Mouse (Mus musculus): ENCODE measurements around the gene Tapbpl. TPM values are rescaled to one million over a fixed set of nuclear protein-coding genes. Genes with fewer than 3 reads are reported as not detected.

Tapbpl gene
- total and polyA plus RNA-seq, 3 experiments = 4.1 to 7.4 (median 6.6) TPM

DNA sequence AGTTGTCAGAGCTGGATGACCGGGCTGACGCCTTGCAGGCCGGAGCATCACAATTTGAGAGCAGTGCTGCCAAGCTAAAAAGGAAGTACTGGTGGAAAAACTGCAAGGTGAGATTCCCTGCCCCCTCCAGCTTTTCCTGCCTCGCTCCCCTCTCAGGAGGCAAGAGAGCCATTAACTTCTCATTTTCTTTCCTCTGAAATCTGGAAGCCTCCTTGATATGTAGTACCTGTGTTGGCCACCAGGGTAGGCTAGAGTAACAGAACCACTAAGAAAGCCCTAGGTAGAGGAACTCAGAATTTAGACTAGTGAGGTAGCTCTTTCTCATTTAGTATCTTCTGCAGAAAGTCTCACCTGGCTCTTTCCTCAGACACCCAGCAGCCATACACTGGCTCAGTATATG lies 12.7 kb downstream of the Tapbpl start:
- intact Hi-C loops (cut with DNase I) = loop anchor here (1.0 to 10.0 kb wide), 3 partner anchors 52 to 143 kb away; partner anchors contain the start of gene Gapdh
- 60% methylated on average over 4 of the region's 4 CpGs for WGBS
- peak; percentile 47 to 57 for DNase-seq
- Histone ChIP-seq H3K27me3 (ENCODE audit: control insufficient read depth, insufficient read depth, low read length) (no peaks in the 10 kb centered on the region), H3K36me3 (ENCODE audit: control insufficient read depth, insufficient read depth, low read length) (no peaks in the 10 kb centered on the region), H3K4me1 (ENCODE audit: control insufficient read depth, insufficient read depth, low read length) (peaks cover 2% of the 10 kb centered on the region; the same call in 1 of the 2 replicates), H3K79me2 (replicated peaks; ENCODE audit: control insufficient read depth, insufficient read depth, low read length) (no peaks in the 10 kb centered on the region), H3K4me3 (no peak overlapping the region), H3K9ac (ENCODE audit: low read depth, low read length) (no peak overlapping the region), H3K27ac (no peak overlapping the region)
- peak; percentile 96 for TF ChIP-seq CTCF (IDR thresholded peaks at IDR 0.05)
- TF ChIP-seq EP300 (IDR thresholded peaks at IDR 0.05; ENCODE audit: insufficient read depth, low read depth, low read length) = no peak
- no peak for TF ChIP-seq POLR2A (IDR thresholded peaks at IDR 0.05; ENCODE audit: insufficient read depth, low read depth, low read length)

DNA sequence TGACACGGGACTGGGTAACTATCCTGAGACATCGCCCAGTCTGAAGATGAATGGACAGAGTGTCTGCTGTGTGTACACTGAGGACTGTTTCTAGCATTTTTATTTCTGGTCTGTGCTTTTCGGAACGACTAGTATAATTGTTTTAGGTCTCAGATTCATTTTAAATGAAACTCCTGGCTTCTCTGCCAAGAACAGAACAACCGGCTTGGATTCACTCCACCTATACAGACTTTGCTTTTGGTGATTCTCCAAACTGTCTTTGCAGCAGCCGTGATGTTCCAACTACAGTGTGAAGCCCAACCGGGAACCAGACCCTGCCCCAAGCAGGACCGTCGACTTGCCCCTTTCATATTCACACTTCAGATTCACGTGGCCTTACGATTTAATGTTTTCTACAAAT lies 13.8 kb downstream of the Tapbpl start:
- Histone ChIP-seq H3K4me1 (ENCODE audit: control insufficient read depth, insufficient read depth, low read length) (peaks cover 2% of the 10 kb centered on the region; the same call in 1 of the 2 replicates), H3K79me2 (replicated peaks; ENCODE audit: control insufficient read depth, insufficient read depth, low read length) (no peaks in the 10 kb centered on the region), H3K4me3 (no peak overlapping the region), H3K9ac (ENCODE audit: low read depth, low read length) (no peak overlapping the region), H3K27ac (no peak overlapping the region), H3K36me3 (ENCODE audit: control insufficient read depth, insufficient read depth, low read length) (no peaks in the 10 kb centered on the region), H3K27me3 (ENCODE audit: control insufficient read depth, insufficient read depth, low read length) (no peaks in the 10 kb centered on the region)
- intact Hi-C loops (cut with DNase I) = loop anchor here (5.0 to 10.0 kb wide), 2 partner anchors 53 to 144 kb away; partner anchors contain the start of gene Gapdh
- no peak for DNase-seq
- TF ChIP-seq CTCF (IDR thresholded peaks at IDR 0.05) = no peak
- TF ChIP-seq POLR2A (IDR thresholded peaks at IDR 0.05; ENCODE audit: insufficient read depth, low read depth, low read length) = no peak
- TF ChIP-seq EP300 (IDR thresholded peaks at IDR 0.05; ENCODE audit: insufficient read depth, low read depth, low read length) = no peak
- WGBS = 84% methylated on average over 11 of the region's 11 CpGs

DNA sequence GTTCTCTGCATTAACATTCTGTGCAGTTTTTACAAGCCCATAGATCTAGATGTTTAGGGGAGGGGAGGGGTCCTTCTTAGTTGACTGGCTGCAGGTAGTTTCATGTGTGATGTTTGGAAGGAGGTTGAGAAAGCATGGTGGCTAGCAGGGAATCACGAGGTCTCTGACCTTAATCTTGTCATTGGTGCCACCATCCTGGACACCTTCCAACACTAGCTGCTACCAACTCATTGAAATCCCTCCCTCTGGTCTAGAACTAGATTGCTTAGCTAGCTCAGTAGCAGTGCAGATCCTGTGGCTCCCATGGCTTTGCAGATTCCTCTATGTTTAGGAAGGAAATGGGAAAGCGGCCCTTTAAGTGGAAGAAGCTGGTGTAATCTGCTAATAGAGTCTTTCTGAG lies 14.8 kb downstream of the Tapbpl start:
- no peaks in the 10 kb centered on the region for H3K36me3 ChIP-seq (ENCODE audit: control insufficient read depth, insufficient read depth, low read length)
- no peak overlapping the region for H3K4me3 ChIP-seq
- no peak overlapping the region for H3K9ac ChIP-seq (ENCODE audit: low read depth, low read length)
- no peaks in the 10 kb centered on the region for H3K27me3 ChIP-seq (ENCODE audit: control insufficient read depth, insufficient read depth, low read length)
- no peaks in the 10 kb centered on the region for H3K79me2 ChIP-seq (replicated peaks; ENCODE audit: control insufficient read depth, insufficient read depth, low read length)
- no peak for DNase-seq
- TF ChIP-seq EP300 (IDR thresholded peaks at IDR 0.05; ENCODE audit: insufficient read depth, low read depth, low read length) (no peak), CTCF (IDR thresholded peaks at IDR 0.05) (no peak), POLR2A (IDR thresholded peaks at IDR 0.05; ENCODE audit: insufficient read depth, low read depth, low read length) (no peak)
- 52% methylated on average over 2 of the region's 2 CpGs for WGBS
- H3K27ac ChIP-seq = no peak overlapping the region
- H3K4me1 ChIP-seq (ENCODE audit: control insufficient read depth, insufficient read depth, low read length) = peaks cover 2% of the 10 kb centered on the region; the same call in 1 of the 2 replicates
- intact Hi-C loops (cut with DNase I) = loop anchor here (5.0 to 10.0 kb wide), 2 partner anchors 52 to 145 kb away; partner anchors contain the start of gene Gapdh

DNA sequence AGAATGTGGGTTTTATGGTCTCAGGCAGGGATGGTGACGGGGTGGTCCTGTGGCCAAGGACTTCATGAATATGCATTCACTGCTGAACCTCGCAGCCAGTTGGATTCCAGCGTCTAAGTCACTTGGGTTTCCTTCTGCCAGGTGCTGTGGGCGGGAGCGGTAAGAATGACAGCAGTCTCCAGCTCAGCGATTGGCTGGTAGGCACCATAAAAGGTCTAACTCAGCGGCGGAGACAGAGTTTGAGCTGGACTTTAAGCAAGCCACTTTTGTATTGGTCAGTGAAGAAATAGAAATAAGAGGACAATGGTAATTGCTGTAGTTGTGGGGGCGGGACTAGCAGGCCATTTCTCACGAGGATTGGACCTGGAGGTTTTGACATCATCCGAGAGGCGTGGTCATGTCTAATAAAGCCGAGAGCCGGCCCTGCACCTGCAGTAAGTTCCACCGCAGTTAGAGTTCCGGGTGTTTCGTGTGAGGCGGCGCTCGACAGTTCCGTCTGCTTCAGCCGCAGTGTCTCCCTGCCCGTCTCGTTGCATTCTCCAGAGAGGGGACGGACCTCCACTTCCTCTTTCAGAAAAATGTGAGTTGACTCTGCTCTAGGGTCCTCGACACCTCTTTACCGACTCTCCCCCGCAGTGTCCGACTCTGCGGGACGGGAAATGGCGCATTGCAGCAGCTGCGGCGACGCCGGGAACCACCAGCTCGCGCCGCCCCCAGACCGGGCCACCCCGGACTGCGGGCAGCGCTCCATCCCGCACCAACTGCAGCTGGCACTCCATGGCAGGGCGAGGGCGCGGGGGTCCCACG lies 16.3 kb downstream of the Tapbpl start, which contains the start of gene Vamp1:
Gene Vamp1, plus strand, starts transcription at position 404 of the 807 bp plus-strand sequence.
- intact Hi-C loops (cut with DNase I) = loop anchor here (2.0 to 10.0 kb wide), 3 partner anchors 23 to 147 kb away; partner anchors contain the start of gene Gapdh
- no peaks in the 10 kb centered on the region for H3K79me2 ChIP-seq (replicated peaks; ENCODE audit: control insufficient read depth, insufficient read depth, low read length)
- H3K27ac ChIP-seq = peak within 1 kb of the TSS; percentile 76
- peak within 1 kb of the TSS; percentile 82 for H3K9ac ChIP-seq (ENCODE audit: low read depth, low read length)
- peak; percentile 90 to 95 for DNase-seq
- no peaks in the 10 kb centered on the region for H3K36me3 ChIP-seq (ENCODE audit: control insufficient read depth, insufficient read depth, low read length)
- peaks cover 2% of the 10 kb centered on the region; the same call in 1 of the 2 replicates for H3K4me1 ChIP-seq (ENCODE audit: control insufficient read depth, insufficient read depth, low read length)
- under 1% methylated on average over 48 of the region's 48 CpGs for WGBS
- H3K4me3 ChIP-seq = peak within 1 kb of the TSS; percentile 64
- no peak; the same call in 1 of the 2 replicates for TF ChIP-seq CTCF (IDR thresholded peaks at IDR 0.05)
- TF ChIP-seq EP300 (IDR thresholded peaks at IDR 0.05; ENCODE audit: insufficient read depth, low read depth, low read length) = peak; percentile 84
- peak; percentile 99 for TF ChIP-seq POLR2A (IDR thresholded peaks at IDR 0.05; ENCODE audit: insufficient read depth, low read depth, low read length)
- H3K27me3 ChIP-seq (ENCODE audit: control insufficient read depth, insufficient read depth, low read length) = no peaks in the 10 kb centered on the region

DNA sequence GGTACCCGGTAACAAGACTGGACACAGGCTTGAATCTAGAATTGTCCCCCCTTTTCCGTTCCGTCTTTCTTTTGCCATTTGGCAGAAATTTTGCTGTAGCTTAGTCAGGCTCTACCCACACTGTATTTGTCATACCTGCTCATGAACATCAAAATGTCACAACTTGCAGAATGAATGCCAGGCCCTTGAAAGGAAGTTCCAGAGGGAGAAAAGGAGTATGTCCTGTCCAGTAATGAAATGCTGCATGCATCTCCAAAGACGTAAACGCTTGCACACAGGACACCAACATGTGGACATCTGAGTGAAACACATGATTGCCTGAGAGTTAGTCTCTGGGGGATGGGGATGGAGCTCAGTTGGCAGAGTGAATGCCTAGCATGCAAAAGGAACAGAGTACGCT lies 17.9 kb downstream of the Tapbpl start:
- no peak for DNase-seq
- H3K4me1 ChIP-seq (ENCODE audit: control insufficient read depth, insufficient read depth, low read length) = peaks cover 2% of the 10 kb centered on the region; the same call in 1 of the 2 replicates
- no peaks in the 10 kb centered on the region for H3K36me3 ChIP-seq (ENCODE audit: control insufficient read depth, insufficient read depth, low read length)
- intact Hi-C loops (cut with DNase I) = loop anchor here (2.0 to 10.0 kb wide), 2 partner anchors 21 to 49 kb away; partner anchors contain the start of gene Gapdh
- H3K27ac ChIP-seq = no peak overlapping the region
- no peak overlapping the region for H3K9ac ChIP-seq (ENCODE audit: low read depth, low read length)
- 69% methylated on average over 6 of the region's 6 CpGs for WGBS
- H3K27me3 ChIP-seq (ENCODE audit: control insufficient read depth, insufficient read depth, low read length) = no peaks in the 10 kb centered on the region
- H3K79me2 ChIP-seq (replicated peaks; ENCODE audit: control insufficient read depth, insufficient read depth, low read length) = no peaks in the 10 kb centered on the region
- H3K4me3 ChIP-seq = no peak overlapping the region
- no peak for TF ChIP-seq POLR2A (IDR thresholded peaks at IDR 0.05; ENCODE audit: insufficient read depth, low read depth, low read length)
- no peak for TF ChIP-seq CTCF (IDR thresholded peaks at IDR 0.05)
- TF ChIP-seq EP300 (IDR thresholded peaks at IDR 0.05; ENCODE audit: insufficient read depth, low read depth, low read length) = no peak

Data from heart, adult 2 months (tissue).